Mouse (Mus musculus): ENCODE results near the gene Tmem50a.

DNA sequence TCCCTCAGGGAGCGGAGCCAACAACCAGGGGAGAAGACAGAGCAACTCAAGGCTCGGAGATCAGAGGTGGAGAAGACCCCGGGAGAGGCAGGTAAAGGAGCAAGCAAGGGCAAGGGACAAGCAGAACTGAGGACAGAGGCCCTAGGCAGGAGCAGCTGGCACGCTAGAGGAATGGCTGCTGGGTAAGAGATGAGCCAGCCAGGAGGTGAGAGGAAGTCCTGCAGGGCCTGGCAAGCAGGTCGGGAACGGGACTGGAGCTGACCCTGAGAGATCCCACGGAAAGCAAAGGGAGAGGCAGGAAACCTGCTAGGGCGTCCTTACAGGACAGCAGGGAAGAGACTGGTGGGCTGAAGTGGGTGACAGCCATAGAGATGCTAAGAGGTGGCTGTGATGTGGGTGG, 13.7 kb downstream of the Tmem50a start:
- no peak for TF ChIP-seq GATA1 (IDR thresholded peaks at IDR 0.05; ENCODE audit: borderline replicate concordance, low read length)
- TF ChIP-seq FLI1 (IDR thresholded peaks at IDR 0.05; ENCODE audit: low read length), result no peak
